Mouse (Mus musculus): ENCODE results near the gene Cox19. TPM values are rescaled to one million over a fixed set of nuclear protein-coding genes. Genes with fewer than 3 reads are reported as not detected.

Gene Cox19
- polyA plus RNA-seq, 1 experiment from 2014 or later: 97.9 TPM

GRCm38 (mm10) chr5:139297092-139297491, 54.1 kb downstream of the Cox19 start:
- Histone ChIP-seq H3K4me1 (replicated peaks; ENCODE audit: control insufficient read depth, insufficient read depth, low read length) (no peaks in the 10 kb centered on the region), H3K27me3 (replicated peaks; ENCODE audit: control insufficient read depth, insufficient read depth, low read length) (no peaks in the 10 kb centered on the region), H3K27ac (ENCODE audit: low read length) (no peak overlapping the region), H3K9ac (replicated peaks; ENCODE audit: low read depth, low read length) (no peak overlapping the region), H3K4me3 (replicated peaks; ENCODE audit: low read length) (no peak overlapping the region), H3K4me2 (ENCODE audit: low read length) (no peak overlapping the region), H3K36me3 (ENCODE audit: control insufficient read depth, insufficient read depth) (no peaks in the 10 kb centered on the region), H3K9me3 (ENCODE audit: control insufficient read depth, low read length) (no peaks in the 10 kb centered on the region)
- 91% methylated on average over 10 of the region's 10 CpGs for WGBS
- no peak for ATAC-seq

GRCm38 (mm10) chr5:139294089-139294488, 57.1 kb downstream of the Cox19 start:
- Histone ChIP-seq H3K9me3 (ENCODE audit: control insufficient read depth, low read length) (no peaks in the 10 kb centered on the region), H3K27ac (ENCODE audit: low read length) (no peak overlapping the region), H3K36me3 (ENCODE audit: control insufficient read depth, insufficient read depth) (no peaks in the 10 kb centered on the region), H3K4me2 (ENCODE audit: low read length) (no peak overlapping the region), H3K4me3 (replicated peaks; ENCODE audit: low read length) (no peak overlapping the region), H3K4me1 (replicated peaks; ENCODE audit: control insufficient read depth, insufficient read depth, low read length) (no peaks in the 10 kb centered on the region), H3K9ac (replicated peaks; ENCODE audit: low read depth, low read length) (no peak overlapping the region), H3K27me3 (replicated peaks; ENCODE audit: control insufficient read depth, insufficient read depth, low read length) (no peaks in the 10 kb centered on the region)
- no peak for ATAC-seq
- WGBS: 84% methylated on average over 2 of the region's 2 CpGs

GRCm38 (mm10) chr5:139291811-139292560, 59.2 kb downstream of the Cox19 start:
- Histone ChIP-seq H3K27me3 (replicated peaks; ENCODE audit: control insufficient read depth, insufficient read depth, low read length) (no peaks in the 10 kb centered on the region), H3K27ac (ENCODE audit: low read length) (no peak overlapping the region), H3K4me2 (ENCODE audit: low read length) (no peak overlapping the region), H3K9ac (replicated peaks; ENCODE audit: low read depth, low read length) (no peak overlapping the region), H3K36me3 (ENCODE audit: control insufficient read depth, insufficient read depth) (no peaks in the 10 kb centered on the region), H3K4me3 (replicated peaks; ENCODE audit: low read length) (no peak overlapping the region), H3K9me3 (ENCODE audit: control insufficient read depth, low read length) (no peaks in the 10 kb centered on the region), H3K4me1 (replicated peaks; ENCODE audit: control insufficient read depth, insufficient read depth, low read length) (no peaks in the 10 kb centered on the region)
- no peak for ATAC-seq
- 64% methylated on average over 6 of the region's 6 CpGs for WGBS

- Histone ChIP-seq H3K4me1 (replicated peaks; ENCODE audit: control insufficient read depth, insufficient read depth, low read length) (no peaks in the 10 kb centered on the region), H3K4me3 (replicated peaks; ENCODE audit: low read length) (no peak overlapping the region), H3K4me2 (ENCODE audit: low read length) (no peak overlapping the region), H3K9me3 (ENCODE audit: control insufficient read depth, low read length) (no peaks in the 10 kb centered on the region), H3K9ac (replicated peaks; ENCODE audit: low read depth, low read length) (no peak overlapping the region), H3K27me3 (replicated peaks; ENCODE audit: control insufficient read depth, insufficient read depth, low read length) (no peaks in the 10 kb centered on the region), H3K36me3 (ENCODE audit: control insufficient read depth, insufficient read depth) (no peaks in the 10 kb centered on the region), H3K27ac (ENCODE audit: low read length) (no peak overlapping the region)
- ATAC-seq: no peak
- WGBS: 88% methylated on average over 12 of the region's 12 CpGs
These were observed 60.6 kb downstream of the Cox19 start for GRCm38 (mm10) chr5:139290467-139291259.

GRCm38 (mm10) chr5:139288591-139288990, 62.6 kb downstream of the Cox19 start:
- Histone ChIP-seq H3K27me3 (replicated peaks; ENCODE audit: control insufficient read depth, insufficient read depth, low read length) (no peaks in the 10 kb centered on the region), H3K4me1 (replicated peaks; ENCODE audit: control insufficient read depth, insufficient read depth, low read length) (no peaks in the 10 kb centered on the region), H3K36me3 (ENCODE audit: control insufficient read depth, insufficient read depth) (no peaks in the 10 kb centered on the region), H3K4me3 (replicated peaks; ENCODE audit: low read length) (no peak overlapping the region), H3K9me3 (ENCODE audit: control insufficient read depth, low read length) (no peaks in the 10 kb centered on the region), H3K4me2 (ENCODE audit: low read length) (no peak overlapping the region), H3K27ac (ENCODE audit: low read length) (no peak overlapping the region), H3K9ac (replicated peaks; ENCODE audit: low read depth, low read length) (no peak overlapping the region)
- WGBS: 78% methylated on average over 4 of the region's 4 CpGs
- no peak for ATAC-seq

- Histone ChIP-seq H3K4me1 (replicated peaks; ENCODE audit: control insufficient read depth, insufficient read depth, low read length) (no peaks in the 10 kb centered on the region), H3K4me2 (ENCODE audit: low read length) (no peak overlapping the region), H3K4me3 (replicated peaks; ENCODE audit: low read length) (no peak overlapping the region), H3K9me3 (ENCODE audit: control insufficient read depth, low read length) (no peaks in the 10 kb centered on the region), H3K36me3 (ENCODE audit: control insufficient read depth, insufficient read depth) (no peaks in the 10 kb centered on the region), H3K27ac (ENCODE audit: low read length) (no peak overlapping the region), H3K9ac (replicated peaks; ENCODE audit: low read depth, low read length) (no peak overlapping the region), H3K27me3 (replicated peaks; ENCODE audit: control insufficient read depth, insufficient read depth, low read length) (no peaks in the 10 kb centered on the region)
- no peak for ATAC-seq
- WGBS: 91% methylated on average over 4 of the region's 4 CpGs
These were observed 63.4 kb downstream of the Cox19 start for GRCm38 (mm10) chr5:139287787-139288186.

- Histone ChIP-seq H3K9ac (replicated peaks; ENCODE audit: low read depth, low read length) (no peak overlapping the region), H3K4me3 (replicated peaks; ENCODE audit: low read length) (no peak overlapping the region), H3K9me3 (ENCODE audit: control insufficient read depth, low read length) (no peaks in the 10 kb centered on the region), H3K4me2 (ENCODE audit: low read length) (no peak overlapping the region), H3K27ac (ENCODE audit: low read length) (no peak overlapping the region), H3K27me3 (replicated peaks; ENCODE audit: control insufficient read depth, insufficient read depth, low read length) (no peaks in the 10 kb centered on the region), H3K36me3 (ENCODE audit: control insufficient read depth, insufficient read depth) (no peaks in the 10 kb centered on the region), H3K4me1 (replicated peaks; ENCODE audit: control insufficient read depth, insufficient read depth, low read length) (0 out of 2 replicates have a peak, but pooled peaks cover 4% of the 10 kb centered on the region)
- ATAC-seq: no peak
- 92% methylated on average over 5 of the region's 5 CpGs for WGBS
These were observed 64.1 kb downstream of the Cox19 start for GRCm38 (mm10) chr5:139287099-139287498.

MicroRNA genes within 50 kb of the gene (microRNA counts, 519-probe panel; counts per million panel counts)
- microRNA mmu-miR-339-3p (not detected), microRNA mmu-miR-339-5p (795 counts per million, percentile 5 among the panel's probes with 10 or more counts)

Small RNA genes within 50 kb of the gene (microRNA-seq; reads per million reads assigned to microRNA genes)
- 319 reads per million, percentile 69 among the genes with 10 or more reads in this experiment for gene Mir339

Other genes with a start within 250 kb of the Cox19 start
- 208 and 245 TPM in 2 replicates for gene Prkar1b, start 201.4 kb downstream of the Cox19 start, polyA plus RNA-seq (2015; fragmentation: Nextera tagmentation; extraction: Ambion mirVana)
- 2.7 and 3.3 TPM in 2 replicates for gene Dnaaf5, start 201.2 kb downstream of the Cox19 start, polyA plus RNA-seq (2015; fragmentation: Nextera tagmentation; extraction: Ambion mirVana)
- gene Sun1, start 150.8 kb downstream of the Cox19 start, polyA plus RNA-seq (2015; fragmentation: Nextera tagmentation; extraction: Ambion mirVana): 56.3 and 60.7 TPM in 2 replicates
- gene Get4, start 99.1 kb downstream of the Cox19 start, polyA plus RNA-seq (2015; fragmentation: Nextera tagmentation; extraction: Ambion mirVana): 133 and 135 TPM in 2 replicates
- gene Adap1, start 25.8 kb downstream of the Cox19 start, polyA plus RNA-seq (2015; fragmentation: Nextera tagmentation; extraction: Ambion mirVana): 21.5 and 35.5 TPM in 2 replicates
- not detected in 2 replicates for gene Cyp2w1, start 1.2 kb upstream of the Cox19 start, polyA plus RNA-seq (2015; fragmentation: Nextera tagmentation; extraction: Ambion mirVana)
- 1.5 and 1.8 TPM in 2 replicates for gene Gpr146, start 26.3 kb upstream of the Cox19 start, polyA plus RNA-seq (2015; fragmentation: Nextera tagmentation; extraction: Ambion mirVana)
- 0.21 and 0.37 TPM in 2 replicates for gene C130050O18Rik, start 53.9 kb upstream of the Cox19 start, polyA plus RNA-seq (2015; fragmentation: Nextera tagmentation; extraction: Ambion mirVana)
- 8.7 and 9.0 TPM in 2 replicates for gene Gper1, start 71.7 kb upstream of the Cox19 start, polyA plus RNA-seq (2015; fragmentation: Nextera tagmentation; extraction: Ambion mirVana)
- gene 3110082I17Rik, start 109.1 kb upstream of the Cox19 start, polyA plus RNA-seq (2015; fragmentation: Nextera tagmentation; extraction: Ambion mirVana): 21.4 and 22.7 TPM in 2 replicates
- 18.8 and 21.4 TPM in 2 replicates for gene Zfand2a, start 133.1 kb upstream of the Cox19 start, polyA plus RNA-seq (2015; fragmentation: Nextera tagmentation; extraction: Ambion mirVana)
- 1.6 and 6.4 TPM in 2 replicates for gene Uncx, start 192.1 kb upstream of the Cox19 start, polyA plus RNA-seq (2015; fragmentation: Nextera tagmentation; extraction: Ambion mirVana)

Data from forebrain, embryonic 16.5 days (tissue).